Mouse (Mus musculus) heart, embryonic 14.5 days (tissue): ENCODE results near the gene Vmn1r188. TPM values are rescaled to one million over a fixed set of nuclear protein-coding genes. Genes with fewer than 3 reads are reported as not detected.
"Not testable (repeated sequence)": the region's sequence is repeated elsewhere in the genome, so short reads cannot be mapped to it uniquely, and the experiment has no call there.

ENCODE experiments used
- ATAC-seq: fragments of 200-750 bp; cut with Nextera tagmentation; 2 replicates; pipeline ENCODE4 v1.8.0; 2017; ENCODE audit warnings: low read depth, moderate TSS enrichment; ENCODE audit not compliant: insufficient number of reproducible peaks, insufficient read depth, low FRiP score
- H3K27ac ChIP-seq, 2 experiments: fragments of 200-500 bp in 1 of 2; fragments of 300-500 bp in 1 of 2; sonication (generic) in 1 of 2; replicated peaks in 1 of 2; 2 replicates each; pipeline ENCODE4 v1.5.1; 2012 to 2014; ENCODE audit warnings: low read depth in 2 of 2, low read length in 2 of 2, control low read depth in 1 of 2, mild to moderate bottlenecking in 1 of 2, mixed read lengths in 1 of 2; ENCODE audit not compliant: control insufficient read depth in 1 of 2, insufficient read depth in 1 of 2
- H3K27me3 ChIP-seq: fragments of 300-500 bp; sonication (generic); 2 replicates; pipeline ENCODE4 v1.6.1; 2014; ENCODE audit warnings: mild to moderate bottlenecking, low read length, control low read depth; ENCODE audit not compliant: control insufficient read depth, insufficient read depth
- H3K36me3 ChIP-seq: fragments of 300-500 bp; sonication (generic); 2 replicates; pipeline ENCODE4 v1.6.1; 2014; ENCODE audit warnings: mild to moderate bottlenecking, control low read depth, low read length, mixed read lengths; ENCODE audit not compliant: control insufficient read depth, insufficient read depth
- H3K4me1 ChIP-seq, 2 experiments: fragments of 200-500 bp in 1 of 2; fragments of 300-500 bp in 1 of 2; sonication (generic) in 1 of 2; 2 replicates each; pipeline ENCODE4 v1.6.1; 2012 to 2014; ENCODE audit warnings: low read length in 2 of 2, control low read depth in 1 of 2, mixed read lengths in 1 of 2; ENCODE audit not compliant: control insufficient read depth in 2 of 2, insufficient read depth in 2 of 2
- H3K4me2 ChIP-seq: fragments of 300-500 bp; sonication (generic); 2 replicates; pipeline ENCODE4 v1.6.1; 2014; ENCODE audit warnings: mild to moderate bottlenecking, low read length
- H3K4me3 ChIP-seq, 2 experiments: fragments of 200-500 bp in 1 of 2; fragments of 300-500 bp in 1 of 2; sonication (generic) in 1 of 2; 2 replicates each; pipeline ENCODE4 v1.5.1; 2012 to 2014; ENCODE audit warnings: low read length in 2 of 2, mild to moderate bottlenecking in 2 of 2, control low read depth in 1 of 2, low read depth in 1 of 2, moderate library complexity in 1 of 2; ENCODE audit not compliant: control insufficient read depth in 1 of 2, insufficient read depth in 1 of 2
- H3K9ac ChIP-seq: fragments of 300-500 bp; sonication (generic); 2 replicates; pipeline ENCODE4 v1.6.1; 2014; ENCODE audit warnings: mild to moderate bottlenecking, low read length
- H3K9me3 ChIP-seq: fragments of 300-500 bp; sonication (generic); 2 replicates; pipeline ENCODE4 v1.6.1; 2016; ENCODE audit warnings: low read length, control low read depth; ENCODE audit not compliant: control insufficient read depth
- WGBS: fragments of 180-500 bp; shearing (Covaris S2); extraction: QIAGEN DNeasy Blood & Tissue Kit; methylation state at CpG from one replicate; pipeline ENCODE4 v1.1.7; 2014; 5-methylcytosine and 5-hydroxymethylcytosine counted together
- polyA plus RNA-seq: library from polyadenylated mRNA; unstranded; fragments of >200 nt; fragmentation: Nextera tagmentation; extraction: Ambion mirVana; gene quantifications from 2 replicates; pipeline ENCODE4 v1.2.1, GENCODE M21; 2014

Gene Vmn1r188
- polyA plus RNA-seq: not detected in 2 replicates

DNA sequence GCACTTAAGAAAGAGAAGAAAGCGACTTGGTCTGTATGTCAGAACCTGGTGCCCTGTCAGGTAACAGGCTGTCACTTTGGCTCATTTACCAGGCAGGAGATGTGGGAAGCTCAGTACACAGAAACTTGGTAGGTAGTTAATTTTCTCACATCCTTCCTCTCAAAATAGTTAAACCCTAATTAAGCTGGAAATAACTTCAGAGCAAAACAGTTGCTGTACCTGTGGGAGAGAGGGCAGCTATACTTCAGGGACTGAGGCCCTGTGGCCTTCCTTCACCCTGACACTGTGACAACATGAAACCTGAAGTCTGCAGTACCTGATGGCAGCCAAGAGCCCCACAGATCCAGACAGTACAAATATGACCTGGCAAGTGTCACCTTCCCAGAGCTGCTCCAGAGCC is at the start of gene Vmn1r188:
TSS of gene Vmn1r188 (plus strand) at position 301 of the 400 bp plus-strand sequence.
- H3K4me3 ChIP-seq, H3K27me3 ChIP-seq, H3K9ac ChIP-seq, H3K4me2 ChIP-seq, H3K9me3 ChIP-seq, H3K27ac ChIP-seq, ATAC-seq, H3K36me3 ChIP-seq, H3K4me1 ChIP-seq: not testable (repeated sequence)
- 45% methylated on average over 1 of the region's 1 CpGs for WGBS

GRCm38 (mm10) chr13:22034443-22035266 is 49.6 kb upstream of the Vmn1r188 start:
- Histone ChIP-seq H3K4me1 (peaks cover 2 to 15% of the 10 kb centered on the region in 2 experiments; a peak in 3 of 4 replicates), H3K27me3 (no peaks in the 10 kb centered on the region), H3K9me3 (no peaks in the 10 kb centered on the region), H3K36me3 (no peaks in the 10 kb centered on the region), H3K9ac (peak overlapping the region; percentile 74), H3K4me3 (peak overlapping the region; percentile 41 to 44), H3K27ac (peak overlapping the region; percentile 73 to 84), H3K4me2 (peak overlapping the region; percentile 73)
- ATAC-seq: no peak
- WGBS: 1% methylated on average over 12 of the region's 14 CpGs

- Histone ChIP-seq H3K4me2 (peak within 1 kb of the TSS; percentile 73), H3K4me1 (peaks cover 2 to 22% of the 10 kb centered on the region in 2 experiments; a peak in 3 of 4 replicates), H3K9ac (peak within 1 kb of the TSS; percentile 74), H3K4me3 (peak within 1 kb of the TSS; percentile 41 to 53), H3K27ac (peak within 1 kb of the TSS; percentile 73 to 90)
- not testable (repeated sequence) for H3K27me3 ChIP-seq, H3K9me3 ChIP-seq, H3K36me3 ChIP-seq
- peak; percentile 93 for ATAC-seq
- WGBS: 0% methylated on average over 22 of the region's 69 CpGs
These were observed 48.7 kb upstream of the Vmn1r188 start, which contains the start of the genes Hist1h2ah and Hist1h2bk for GRCm38 (mm10) chr13:22035267-22036148. Hist1h2ah (minus strand) TSS chr13:22035568. Hist1h2bk (plus strand) TSS chr13:22035870.

DNA sequence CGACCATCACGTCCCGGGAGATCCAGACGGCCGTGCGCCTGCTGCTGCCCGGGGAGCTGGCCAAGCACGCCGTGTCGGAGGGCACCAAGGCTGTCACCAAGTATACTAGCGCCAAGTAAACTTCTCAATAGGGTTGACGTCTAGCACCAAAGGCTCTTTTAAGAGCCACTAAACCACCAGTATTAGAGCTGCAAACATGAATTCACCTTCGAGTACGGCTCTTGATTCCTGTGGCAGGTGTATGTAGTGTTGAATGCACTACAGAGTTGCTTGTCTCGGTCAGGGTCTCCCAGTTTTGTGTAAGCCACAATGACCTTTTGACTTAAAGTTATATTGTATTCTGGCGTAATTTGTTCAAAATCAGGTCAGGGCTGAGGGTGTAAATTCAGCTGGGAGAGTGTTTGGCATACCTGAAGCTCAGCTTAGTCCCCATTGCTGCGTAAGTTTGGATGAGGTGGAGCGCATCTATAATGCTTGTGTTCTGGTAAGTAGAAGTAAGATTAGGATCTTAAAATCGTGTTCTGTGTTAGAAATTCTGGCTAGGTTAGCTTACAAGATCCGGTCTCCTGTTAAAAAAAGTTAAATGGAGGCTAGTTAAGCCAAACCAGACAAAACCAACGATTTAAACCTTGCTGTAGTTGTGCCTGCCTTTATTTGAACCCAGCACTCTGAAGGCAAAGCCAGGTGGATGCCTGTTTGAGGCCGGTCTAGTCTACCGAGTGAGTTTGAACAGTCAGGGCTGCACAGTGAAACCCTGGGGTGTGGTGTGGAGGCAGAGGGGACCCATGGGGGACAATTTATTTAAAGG is 47.9 kb upstream of the Vmn1r188 start:
- Histone ChIP-seq H3K4me3 (peak overlapping the region; percentile 31 to 41), H3K4me1 (peaks cover 4 to 25% of the 10 kb centered on the region in 2 experiments; a peak in 3 of 4 replicates), H3K4me2 (peak overlapping the region; percentile 73), H3K27ac (peak overlapping the region; percentile 70 to 72), H3K9me3 (no peaks in the 10 kb centered on the region), H3K36me3 (no peaks in the 10 kb centered on the region), H3K27me3 (no peaks in the 10 kb centered on the region), H3K9ac (peak overlapping the region; percentile 70)
- 7% methylated on average over 17 of the region's 23 CpGs for WGBS
- no peak; the same call in 1 of the 2 replicates for ATAC-seq

DNA sequence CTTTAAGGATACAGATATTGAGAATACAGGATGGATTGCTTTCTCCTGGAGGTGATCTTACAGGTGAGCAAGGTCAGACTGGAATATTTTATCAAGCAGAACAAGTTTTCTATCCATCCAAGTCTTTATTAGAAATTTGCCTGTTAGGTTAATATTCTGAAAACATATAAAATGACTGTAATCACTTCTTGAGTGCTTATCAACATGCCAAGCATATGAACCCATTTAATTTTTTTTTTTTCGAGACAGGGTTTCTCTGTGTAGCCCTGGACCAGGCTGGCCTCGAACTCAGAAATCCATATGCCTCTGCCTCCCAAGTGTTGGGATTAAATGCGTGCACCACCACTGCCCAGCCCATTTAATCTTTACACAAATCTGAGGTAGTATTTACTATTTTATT is 47.3 kb upstream of the Vmn1r188 start:
- ATAC-seq: no peak
- peak overlapping the region; percentile 73 for H3K4me2 ChIP-seq
- peaks cover 4 to 27% of the 10 kb centered on the region in 2 experiments; a peak in 3 of 4 replicates for H3K4me1 ChIP-seq
- peak overlapping the region in 1 of 2 experiments; percentile 41; a peak in 1 of 4 replicates for H3K4me3 ChIP-seq
- peak overlapping the region in 1 of 2 experiments; percentile 70; a peak in 2 of 4 replicates for H3K27ac ChIP-seq
- H3K9ac ChIP-seq: peak overlapping the region; percentile 70
- no peaks in the 10 kb centered on the region for H3K9me3 ChIP-seq
- H3K27me3 ChIP-seq: no peaks in the 10 kb centered on the region
- 70% methylated on average over 3 of the region's 3 CpGs for WGBS
- no peaks in the 10 kb centered on the region for H3K36me3 ChIP-seq

DNA sequence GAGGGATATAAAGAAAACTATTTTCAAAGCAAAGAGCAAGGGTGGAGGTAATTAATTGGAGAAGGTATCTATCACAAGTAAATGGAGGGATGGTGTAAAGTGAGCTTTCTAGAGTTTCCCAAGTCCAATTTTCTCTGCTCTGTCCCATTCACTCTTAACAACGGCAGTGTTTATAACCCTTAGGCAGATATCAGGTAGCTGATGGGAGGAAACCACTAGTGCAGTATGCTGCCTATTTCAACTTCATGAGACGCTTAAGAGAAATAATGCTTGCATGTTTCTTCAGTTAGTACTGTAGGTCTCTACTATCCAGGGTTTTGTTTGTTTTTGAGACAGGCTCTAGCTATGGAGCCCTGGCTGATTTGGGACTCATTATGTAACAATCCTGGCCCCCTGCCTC is 46.8 kb upstream of the Vmn1r188 start:
- Histone ChIP-seq H3K36me3 (no peaks in the 10 kb centered on the region), H3K9me3 (no peaks in the 10 kb centered on the region), H3K4me2 (no peak overlapping the region), H3K4me3 (no peak overlapping the region), H3K27me3 (no peaks in the 10 kb centered on the region), H3K27ac (no peak overlapping the region), H3K4me1 (peaks cover 4 to 30% of the 10 kb centered on the region in 2 experiments; a peak in 3 of 4 replicates), H3K9ac (no peak overlapping the region)
- ATAC-seq: no peak
- 65% methylated on average over 2 of the region's 2 CpGs for WGBS
